Mouse (Mus musculus) hindbrain, embryonic 14.5 days (tissue): ENCODE data around the gene Grik5. TPM values are rescaled to one million over a fixed set of nuclear protein-coding genes. Genes with fewer than 3 reads are reported as not detected.

Source experiments
- microRNA-seq: library from miRNA; unstranded; fragments of <30 nt; microRNA quantifications from one replicate; pipeline ENCODE4, GENCODE M21; 2016
- polyA plus RNA-seq: library from polyadenylated mRNA; unstranded; fragments of >200 nt; fragmentation: Nextera tagmentation; extraction: Ambion mirVana; gene quantifications from 2 replicates; pipeline ENCODE4 v1.2.1, GENCODE M21; 2014

The Grik5 gene
- polyA plus RNA-seq, 1 experiment from 2014 or later = 22.5 TPM

Small RNAs within 50 kb of the gene (microRNA-seq; reads per million reads assigned to microRNA genes)
- gene Mir6537 (0.48 reads per million), gene Mir7046 (0.48 reads per million), gene Mir7047 (2.9 reads per million, percentile 11 among the genes with 10 or more reads in this experiment)

Other genes with a start within 250 kb of the Grik5 start
- 36.2 and 37.5 TPM in 2 replicates for gene Gm9844, start 210.1 kb downstream of the Grik5 start, polyA plus RNA-seq
- gene Lypd4, start 202.4 kb downstream of the Grik5 start, polyA plus RNA-seq = 0.27 TPM in 1 of 2 replicates, not detected in the other
- 0.16 and 0.17 TPM in 2 replicates for gene Dmrtc2, start 202.3 kb downstream of the Grik5 start, polyA plus RNA-seq
- 1,197 and 1,586 TPM in 2 replicates for gene Rps19, start 188.0 kb downstream of the Grik5 start, polyA plus RNA-seq
- 0.13 and 0.33 TPM in 2 replicates for gene Cd79a, start 175.0 kb downstream of the Grik5 start, polyA plus RNA-seq
- 58.4 and 58.6 TPM in 2 replicates for gene Arhgef1, start 169.4 kb downstream of the Grik5 start, polyA plus RNA-seq
- 5.9 and 6.6 TPM in 2 replicates for gene Gm4881, start 127.9 kb downstream of the Grik5 start, polyA plus RNA-seq
- 331 and 332 TPM in 2 replicates for gene Rabac1, start 99.6 kb downstream of the Grik5 start, polyA plus RNA-seq
- gene Atp1a3, start 66.4 kb downstream of the Grik5 start, polyA plus RNA-seq = 404 and 524 TPM in 2 replicates
- gene Zfp574, start 221 bp upstream of the Grik5 start, polyA plus RNA-seq = 29.3 and 29.4 TPM in 2 replicates
- gene Pou2f2, start 107.4 kb upstream of the Grik5 start, polyA plus RNA-seq = 31.8 and 32.5 TPM in 2 replicates
- gene Dedd2, start 148.3 kb upstream of the Grik5 start, polyA plus RNA-seq = 13.8 and 14.9 TPM in 2 replicates
- gene Zfp526, start 149.1 kb upstream of the Grik5 start, polyA plus RNA-seq = 2.4 and 2.5 TPM in 2 replicates
- gene Gsk3a, start 165.5 kb upstream of the Grik5 start, polyA plus RNA-seq = 23.4 and 24.1 TPM in 2 replicates
- 5.7 and 6.7 TPM in 2 replicates for gene Erf, start 178.4 kb upstream of the Grik5 start, polyA plus RNA-seq
- 42.5 and 47.5 TPM in 2 replicates for gene Cic, start 195.4 kb upstream of the Grik5 start, polyA plus RNA-seq
- gene Pafah1b3, start 225.6 kb upstream of the Grik5 start, polyA plus RNA-seq = 523 and 576 TPM in 2 replicates
- gene Prr19, start 229.1 kb upstream of the Grik5 start, polyA plus RNA-seq = 4.2 and 5.2 TPM in 2 replicates
- gene Tmem145, start 233.8 kb upstream of the Grik5 start, polyA plus RNA-seq = 74.9 and 81.2 TPM in 2 replicates
- 22.0 and 23.8 TPM in 2 replicates for gene Megf8, start 244.8 kb upstream of the Grik5 start, polyA plus RNA-seq